Mouse (Mus musculus) induced T-regulatory cell, adult 2 months (primary cell): ENCODE measurements around the gene Gm5134.

Experiments used
- DNase-seq: peaks from one replicate; pipeline ENCODE4 v3.0.0-alpha.2; 2012; ENCODE audit warnings: low read depth

Gm5134 gene

GRCm38 (mm10) chr10:75954381-75954811 lies at the start of gene Gm5134:
Gene Gm5134, plus strand, starts transcription at chr10:75954514.
- DNase-seq, result peak; percentile 57

- DNase-seq, result no peak
Observed at GRCm38 (mm10) chr10:75906882-75907281, 47.4 kb upstream of the Gm5134 start.

- DNase-seq, result no peak
Observed at GRCm38 (mm10) chr10:75910698-75911097, 43.6 kb upstream of the Gm5134 start.

GRCm38 (mm10) chr10:75913013-75913589 lies 41.2 kb upstream of the Gm5134 start:
- DNase-seq, result no peak

- no peak for DNase-seq
Observed at GRCm38 (mm10) chr10:75915557-75915956, 38.8 kb upstream of the Gm5134 start.

GRCm38 (mm10) chr10:75916840-75917239 lies 37.5 kb upstream of the Gm5134 start:
- DNase-seq, result no peak

- DNase-seq, result no peak
Observed at GRCm38 (mm10) chr10:75919026-75919425, 35.3 kb upstream of the Gm5134 start.

GRCm38 (mm10) chr10:75921026-75921725 lies 33.1 kb upstream of the Gm5134 start, which contains the start of gene Smarcb1:
Gene Smarcb1, minus strand, starts transcription at chr10:75921617.
- DNase-seq, result peak; percentile 97

- no peak for DNase-seq
Observed at GRCm38 (mm10) chr10:75921726-75922560, 32.4 kb upstream of the Gm5134 start.

- DNase-seq, result peak; percentile 34
Observed at GRCm38 (mm10) chr10:75924324-75924723, 30.0 kb upstream of the Gm5134 start.

GRCm38 (mm10) chr10:75926396-75926795 lies 27.9 kb upstream of the Gm5134 start:
- no peak for DNase-seq

GRCm38 (mm10) chr10:75930304-75930703 lies 24.0 kb upstream of the Gm5134 start:
- DNase-seq, result no peak

GRCm38 (mm10) chr10:75931311-75931710 lies 23.0 kb upstream of the Gm5134 start:
- DNase-seq, result no peak

GRCm38 (mm10) chr10:75932081-75932678 lies 22.1 kb upstream of the Gm5134 start:
- DNase-seq, result peak; percentile 72

- DNase-seq, result no peak
Observed at GRCm38 (mm10) chr10:75932891-75933290, 21.4 kb upstream of the Gm5134 start, which contains the start of gene Chchd10. Gene Chchd10, plus strand, starts transcription at chr10:75933130.

GRCm38 (mm10) chr10:75934991-75935390 lies 19.3 kb upstream of the Gm5134 start:
- no peak for DNase-seq

- DNase-seq, result peak; percentile 93
Observed at GRCm38 (mm10) chr10:75935680-75936541, 18.4 kb upstream of the Gm5134 start, which contains the start of gene Mmp11. Gene Mmp11, minus strand, starts transcription at chr10:75936496.

GRCm38 (mm10) chr10:75936909-75937667 lies 17.2 kb upstream of the Gm5134 start:
- peak; percentile 47 for DNase-seq

- peak; percentile 53 for DNase-seq
Observed at GRCm38 (mm10) chr10:75937851-75938643, 16.3 kb upstream of the Gm5134 start.
